Mouse (Mus musculus) ovary, postnatal 14 days (tissue): ENCODE measurements around the gene Rhoq.

ENCODE experiments used
- DNase-seq: peaks from one replicate; pipeline ENCODE4 v3.0.0; 2022; ENCODE audit warnings: low spot score

Rhoq gene

DNA sequence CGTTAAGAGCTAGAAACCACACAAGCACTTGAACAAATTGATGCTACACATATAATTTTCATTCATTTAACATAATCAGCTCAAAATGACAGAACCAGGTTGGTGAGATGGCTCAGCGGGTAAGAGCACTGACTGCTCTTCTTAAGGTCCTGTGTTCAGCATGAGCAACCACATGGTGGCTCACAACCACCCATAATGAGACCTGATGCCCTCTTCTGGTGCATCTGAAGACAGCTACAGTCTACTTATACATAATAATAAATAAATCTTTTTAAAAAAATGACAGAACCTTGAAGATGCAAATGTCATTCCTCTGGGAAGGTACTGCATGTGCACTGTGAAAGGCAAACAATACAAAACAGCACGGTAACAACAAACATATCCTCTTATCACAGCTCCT is 46.1 kb downstream of the Rhoq start:
- DNase-seq, result no peak

GRCm38 (mm10) chr17:87011301-87012019 is 48.6 kb downstream of the Rhoq start:
- no peak for DNase-seq

DNA sequence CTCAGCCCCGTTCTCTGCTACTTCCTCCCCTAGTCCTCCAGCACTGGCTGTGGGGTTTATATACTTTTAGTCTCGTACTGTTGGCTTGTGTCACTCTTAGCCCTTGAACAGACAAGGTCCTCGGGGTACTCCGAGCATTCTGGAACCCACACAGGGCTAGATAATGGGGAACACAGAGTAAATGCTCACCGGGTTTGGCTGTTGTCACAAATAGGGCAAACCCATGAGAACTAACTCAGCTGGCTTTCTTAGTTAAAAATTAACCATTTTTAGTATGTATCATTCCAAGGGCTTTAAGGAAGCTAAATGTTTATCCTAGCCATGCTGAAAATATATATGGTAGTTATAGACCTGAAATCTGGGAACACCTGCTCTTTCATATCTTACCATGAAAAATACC is 56.8 kb downstream of the Rhoq start:
- DNase-seq, result no peak

DNA sequence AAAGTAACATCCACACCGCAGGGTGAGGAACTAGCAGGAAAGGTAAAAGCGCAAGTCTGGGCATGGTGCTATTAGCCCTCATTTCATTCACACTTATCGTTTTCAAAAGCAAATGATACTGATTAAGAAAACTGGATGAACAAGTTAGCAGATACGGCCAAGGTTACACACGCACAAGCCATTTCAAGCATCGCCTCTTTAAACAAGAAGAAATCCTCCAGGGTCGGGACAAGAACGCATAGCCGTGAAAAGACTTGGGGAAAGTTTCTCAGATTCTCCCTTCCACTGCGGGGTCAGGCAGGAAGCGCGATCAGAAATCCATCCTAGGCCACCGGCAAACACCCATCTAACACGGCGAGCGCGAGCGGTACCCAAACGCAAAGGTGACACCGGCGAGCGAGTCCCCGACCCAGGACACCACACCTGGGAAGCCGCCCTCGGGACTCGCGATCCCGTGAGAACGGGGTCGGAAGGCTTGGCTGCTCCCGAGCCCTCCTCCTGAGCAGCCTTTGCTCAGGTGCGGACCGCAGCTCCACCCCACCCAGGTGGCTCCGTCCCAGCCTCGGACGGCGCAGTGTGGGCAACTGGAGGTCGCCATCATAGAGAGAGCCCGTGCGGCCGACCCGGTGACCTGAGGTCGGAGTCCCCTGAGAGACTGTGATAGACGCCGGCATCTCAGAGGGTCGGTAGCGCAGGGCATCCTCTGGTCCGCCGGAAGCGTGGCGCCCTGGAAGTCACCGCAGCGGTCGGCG is 61.8 kb downstream of the Rhoq start:
- DNase-seq, result no peak

- peak; percentile 94 for DNase-seq
These were observed 62.5 kb downstream of the Rhoq start, which contains the start of the genes Pigf and Cript for GRCm38 (mm10) chr17:87025269-87025949. Gene Pigf, minus strand, starts transcription at chr17:87025406. Gene Cript, plus strand, starts transcription at chr17:87025550.

GRCm38 (mm10) chr17:87036141-87037073 is 73.5 kb downstream of the Rhoq start:
- DNase-seq, result no peak

- no peak for DNase-seq
These were observed 75.6 kb downstream of the Rhoq start for GRCm38 (mm10) chr17:87038496-87038895.

- DNase-seq, result no peak
These were observed 78.9 kb downstream of the Rhoq start for GRCm38 (mm10) chr17:87041739-87042138.

GRCm38 (mm10) chr17:87044364-87044763 is 81.5 kb downstream of the Rhoq start:
- peak; percentile 88 for DNase-seq

DNA sequence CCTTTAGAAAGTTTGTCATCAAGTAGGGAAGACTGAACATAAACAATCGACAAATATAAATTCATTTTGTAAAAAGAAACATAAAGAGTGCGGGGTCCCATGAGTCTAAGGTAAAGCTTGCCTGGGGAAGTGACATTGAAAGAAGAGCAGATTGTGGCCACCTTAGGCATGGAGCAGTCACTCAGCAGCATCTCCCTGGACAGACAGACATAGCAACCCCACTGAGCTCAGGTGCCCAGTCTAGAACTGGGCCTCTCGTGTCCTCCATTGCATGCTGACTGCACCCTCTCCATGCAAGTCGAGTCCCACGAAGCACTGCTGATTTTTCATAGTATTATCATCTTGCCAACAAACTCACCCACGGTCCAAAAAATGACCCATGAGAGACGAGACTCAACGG is 81.9 kb downstream of the Rhoq start:
- no peak for DNase-seq
